ENCODE assay signal across 8 mouse cellular contexts in the genomic region with DNA sequence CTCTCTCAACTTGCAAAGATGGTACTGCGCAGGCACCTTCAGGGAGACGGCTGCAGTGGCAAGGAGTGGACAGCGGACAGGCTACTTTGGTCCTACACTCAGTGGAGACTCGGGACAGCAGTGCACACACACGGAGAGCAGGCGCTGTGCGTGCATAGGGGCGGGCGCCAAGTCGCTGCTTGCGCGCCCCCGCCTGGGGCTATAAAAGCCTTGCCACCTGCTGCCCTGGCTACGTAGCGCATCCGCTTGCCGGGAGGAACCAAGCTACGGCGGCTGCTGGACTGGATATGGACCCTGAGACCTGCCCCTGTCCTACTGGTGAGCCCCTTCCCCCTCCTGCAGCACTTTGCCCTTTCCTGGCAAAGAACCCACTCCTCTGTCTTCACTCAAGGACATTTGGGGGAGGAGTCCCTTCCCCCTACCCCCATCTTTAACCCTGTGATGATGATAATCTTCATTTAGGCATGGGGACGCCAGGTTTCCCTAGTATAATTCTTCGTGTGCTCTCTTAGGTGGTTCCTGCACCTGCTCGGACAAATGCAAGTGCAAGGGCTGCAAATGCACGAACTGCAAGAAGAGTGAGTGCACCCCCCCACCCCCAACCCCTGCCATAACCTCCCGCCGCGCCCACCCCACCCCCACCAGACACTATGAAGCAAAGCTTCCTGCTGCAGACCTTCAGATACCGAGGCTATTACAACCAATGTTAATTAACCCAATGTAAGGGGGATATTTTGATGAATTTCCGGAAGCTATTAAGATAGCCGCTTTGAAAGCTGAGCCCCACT. TPM values are rescaled to one million over a fixed set of nuclear protein-coding genes. Genes with fewer than 3 reads are reported as not detected.
A peak's percentile ranks its signal among the peaks of the same experiment; 100 is the strongest.
DNase-seq lines count a peak whose midpoint lies in the region; ATAC-seq lines count a peak whose summit lies in the region.

A gene (plus strand): TSS at position 95 of the 788 bp plus-strand sequence.

- H3K4me3 ChIP-seq in hindbrain, embryonic 11.5 days (ENCODE audit: low read depth, low read length): peak within 1 kb of the TSS; percentile 38
- peak within 1 kb of the TSS; percentile 58 for H3K4me3 ChIP-seq in midbrain, embryonic 10.5 days
- H3K4me3 ChIP-seq in stomach, embryonic 14.5 days (ENCODE audit: low read depth, low read length): peak within 1 kb of the TSS; percentile 11; the same call in 1 of the 2 replicates

- DNase-seq in adrenal gland, postnatal 10 days: peak; percentile 58
- DNase-seq in cerebellum, adult 9-11 months: peak; percentile 91
- DNase-seq in frontal cortex, adult 2 months (ENCODE audit: extremely low spot score in 1 of 2, low spot score in 1 of 2): peak; percentile 68 to 88
- peak; percentile 80 for DNase-seq in hindbrain, embryonic 11.5 days (ENCODE audit: low spot score)
- peak; percentile 86 to 90 for DNase-seq in left cerebral cortex, adult 18-20 months (ENCODE audit: low spot score in 2 of 2)
- DNase-seq in midbrain, embryonic 10.5 days (ENCODE audit: low spot score): peak; percentile 77

- peaks cover 2% of the 10 kb centered on the region; the same call in 1 of the 2 replicates for H3K27me3 ChIP-seq in hindbrain, embryonic 11.5 days (ENCODE audit: control insufficient read depth, insufficient read depth, low read length)
- peaks cover 51% of the 10 kb centered on the region for H3K27me3 ChIP-seq in midbrain, embryonic 10.5 days (ENCODE audit: low read depth, poor library complexity, severe bottlenecking)
- H3K27me3 ChIP-seq in stomach, embryonic 14.5 days (ENCODE audit: control insufficient read depth, insufficient read depth, low read length): peaks cover 7% of the 10 kb centered on the region; the same call in 1 of the 2 replicates

- peak; percentile 84 for ATAC-seq in hindbrain, embryonic 11.5 days (ENCODE audit: low FRiP score)
- peak; percentile 79; the same call in 1 of the 2 replicates for ATAC-seq in stomach, embryonic 14.5 days (ENCODE audit: insufficient number of reproducible peaks, insufficient read depth, low FRiP score, low read depth)
- ATAC-seq in erythroblast, adult 5-6 weeks (replicated peaks; ENCODE audit: low FRiP score, poor library complexity, severe bottlenecking): no peak

- H3K9me3 ChIP-seq in hindbrain, embryonic 11.5 days (ENCODE audit: control insufficient read depth, low read length): no peaks in the 10 kb centered on the region
- no peaks in the 10 kb centered on the region for H3K9me3 ChIP-seq in midbrain, embryonic 10.5 days (replicated peaks)
- no peaks in the 10 kb centered on the region for H3K9me3 ChIP-seq in stomach, embryonic 14.5 days (ENCODE audit: control insufficient read depth, low read depth, low read length)

- no peak within 1 kb of the TSS for H3K27ac ChIP-seq in hindbrain, embryonic 11.5 days (ENCODE audit: low read depth, low read length)
- peak within 1 kb of the TSS; percentile 65 for H3K27ac ChIP-seq in midbrain, embryonic 10.5 days (replicated peaks)
- no peak within 1 kb of the TSS for H3K27ac ChIP-seq in stomach, embryonic 14.5 days (ENCODE audit: low read length)

- H3K36me3 ChIP-seq in hindbrain, embryonic 11.5 days (ENCODE audit: control insufficient read depth, insufficient read depth, low read length): no peaks in the 10 kb centered on the region
- H3K36me3 ChIP-seq in midbrain, embryonic 10.5 days: no peaks in the 10 kb centered on the region
- no peaks in the 10 kb centered on the region for H3K36me3 ChIP-seq in stomach, embryonic 14.5 days (ENCODE audit: control insufficient read depth, insufficient read depth, low read length)

- H3K9ac ChIP-seq in hindbrain, embryonic 11.5 days (ENCODE audit: low read depth, low read length): peak within 1 kb of the TSS; percentile 44; the same call in 1 of the 2 replicates
- H3K9ac ChIP-seq in stomach, embryonic 14.5 days (replicated peaks; ENCODE audit: low read depth, low read length): no peak within 1 kb of the TSS

- peak within 1 kb of the TSS; percentile 69 for H3K4me2 ChIP-seq in hindbrain, embryonic 11.5 days (replicated peaks; ENCODE audit: low read depth, low read length)
- peak within 1 kb of the TSS; percentile 53 for H3K4me2 ChIP-seq in stomach, embryonic 14.5 days (replicated peaks; ENCODE audit: low read depth, low read length)

- 3% methylated on average over 29 of the region's 29 CpGs for WGBS in hindbrain, embryonic 11.5 days
- WGBS in midbrain, embryonic 10.5 days: 3% methylated on average over 29 of the region's 29 CpGs
- WGBS in stomach, embryonic 14.5 days: 4% methylated on average over 29 of the region's 29 CpGs

- peaks cover 2% of the 10 kb centered on the region; the same call in 1 of the 2 replicates for H3K4me1 ChIP-seq in hindbrain, embryonic 11.5 days (replicated peaks; ENCODE audit: control insufficient read depth, insufficient read depth, low read length)
- peaks cover 47% of the 10 kb centered on the region for H3K4me1 ChIP-seq in midbrain, embryonic 10.5 days
- H3K4me1 ChIP-seq in stomach, embryonic 14.5 days (ENCODE audit: control insufficient read depth, insufficient read depth, low read length): peaks cover 10% of the 10 kb centered on the region; the same call in 1 of the 2 replicates

RNA-seq across cellular contexts. Expression of the gene that starts here (rescaled TPM):
- 10 to 100 TPM in 1 of 2 experiments, 1 to 10 TPM in 1; 7.6 to 11.1 TPM for total RNA-seq in adrenal gland, postnatal 10 days (2021)
- polyA plus RNA-seq in frontal cortex, adult 2 months (2012; rRNA removed): 1,770 and 2,382 TPM in 2 replicates
- polyA plus RNA-seq in hindbrain, embryonic 11.5 days (2014; fragmentation: Nextera tagmentation; extraction: Ambion mirVana): 11.0 and 13.6 TPM in 2 replicates
- 100 to 1,000 TPM; 795 to 921 TPM for total RNA-seq in left cerebral cortex, adult 18-20 months (2021)
- 6.8 and 7.5 TPM in 2 replicates for polyA plus RNA-seq in midbrain, embryonic 10.5 days (2016; fragmentation: Nextera tagmentation; extraction: Ambion mirVana)
- polyA plus RNA-seq in stomach, embryonic 14.5 days (2014; fragmentation: Nextera tagmentation; extraction: Ambion mirVana): 3.6 and 6.4 TPM in 2 replicates
- not detected in 2 replicates for total RNA-seq in erythroblast, adult 5-6 weeks (2015; ENCODE audit: low replicate concordance)
- total RNA-seq in erythroblast, adult 5-6 weeks (2017; ENCODE audit: low replicate concordance): not detected in 2 replicates

Comparison
In these comparisons a context has a peak if more than half of its experiments do, and no peak if none do; other contexts are left out.
1. RNA of the gene that starts here (total RNA-seq): 795 to 921 TPM in left cerebral cortex, adult 18-20 months; 7.6 to 11.1 TPM in adrenal gland, postnatal 10 days and not detected in erythroblast, adult 5-6 weeks; every median in the first group is over 10 times any median in the second.
2. RNA of the gene that starts here (polyA plus RNA-seq): 1,770 to 2,382 TPM in frontal cortex, adult 2 months; 11.0 to 13.6 TPM in hindbrain, embryonic 11.5 days, 6.8 to 7.5 TPM in midbrain, embryonic 10.5 days and 3.6 to 6.4 TPM in stomach, embryonic 14.5 days; every median in the first group is over 100 times any median in the second.
3. Peak in every context shown above with its lines, with median percentiles within 50 percentile points of each other: DNase-seq and H3K4me3 ChIP-seq.